Mouse (Mus musculus): ENCODE results near the gene Sema4g. TPM values are rescaled to one million over a fixed set of nuclear protein-coding genes. Genes with fewer than 3 reads are reported as not detected.
A peak's percentile ranks its signal among the peaks of the same experiment; 100 is the strongest.

Gene Sema4g
- total and polyA plus RNA-seq, 2 experiments = 58.5 to 566 TPM

DNA sequence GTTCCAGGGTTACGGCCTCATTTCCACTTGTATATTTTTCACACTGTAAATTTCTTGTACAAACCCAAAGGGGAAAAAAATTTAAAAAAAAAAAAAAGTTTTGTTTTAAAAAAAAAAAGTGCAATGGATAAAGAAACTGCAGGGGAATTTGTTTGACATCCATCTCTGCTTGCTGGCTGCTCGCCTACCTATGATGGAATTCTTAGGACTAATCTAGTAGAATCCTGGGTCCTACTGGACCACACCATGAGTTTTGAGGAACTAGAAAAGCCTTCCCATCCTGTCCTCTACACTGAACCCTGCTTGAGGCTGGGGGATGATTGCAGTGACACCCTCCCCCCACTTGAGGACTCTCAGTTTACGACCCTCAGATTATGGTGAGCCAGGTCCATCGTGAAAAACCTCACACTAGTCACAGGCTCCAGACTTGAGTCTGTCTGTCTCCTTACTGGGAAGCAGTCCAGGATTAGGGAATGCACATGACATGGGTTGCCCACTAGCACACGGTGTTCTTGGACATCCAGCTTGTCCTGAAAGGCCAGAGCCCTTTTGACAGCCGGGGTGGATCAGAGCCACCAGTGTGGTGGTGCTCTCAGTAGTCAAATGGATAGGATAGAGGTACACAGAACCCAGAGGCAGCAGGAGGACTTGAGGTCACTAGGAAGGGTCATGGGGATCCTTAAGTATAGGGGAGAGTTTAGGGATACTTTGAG, 38.2 kb downstream of the Sema4g start:
- H3K36me3 ChIP-seq (ENCODE audit: control insufficient read depth, insufficient read depth, low read length) = peaks cover 14% of the 10 kb centered on the region; the same call in 1 of the 2 replicates
- WGBS = 69% methylated on average over 6 of the region's 6 CpGs
- H3K4me1 ChIP-seq (ENCODE audit: control insufficient read depth, insufficient read depth, low read length) = no peaks in the 10 kb centered on the region; the same call in 1 of the 2 replicates
- no peak for DNase-seq (ENCODE audit: extremely low read depth, low read depth, low spot score)
- H3K4me3 ChIP-seq (ENCODE audit: insufficient read depth, low read depth, low read length) = no peak overlapping the region
- H3K27me3 ChIP-seq (ENCODE audit: control insufficient read depth, insufficient read depth, low read length) = no peaks in the 10 kb centered on the region
- H3K9ac ChIP-seq (ENCODE audit: low read depth, low read length) = no peak overlapping the region
- no peak overlapping the region for H3K27ac ChIP-seq (replicated peaks; ENCODE audit: insufficient read depth, low read depth, low read length)
- no peaks in the 10 kb centered on the region for H3K79me2 ChIP-seq (ENCODE audit: control insufficient read depth, insufficient read depth, low read length)
- TF ChIP-seq CTCF (IDR thresholded peaks at IDR 0.05; ENCODE audit: low read depth, low read length) (no peak), POLR2A (IDR thresholded peaks at IDR 0.05; ENCODE audit: extremely low read depth, insufficient read depth, low read length) (no peak)

DNA sequence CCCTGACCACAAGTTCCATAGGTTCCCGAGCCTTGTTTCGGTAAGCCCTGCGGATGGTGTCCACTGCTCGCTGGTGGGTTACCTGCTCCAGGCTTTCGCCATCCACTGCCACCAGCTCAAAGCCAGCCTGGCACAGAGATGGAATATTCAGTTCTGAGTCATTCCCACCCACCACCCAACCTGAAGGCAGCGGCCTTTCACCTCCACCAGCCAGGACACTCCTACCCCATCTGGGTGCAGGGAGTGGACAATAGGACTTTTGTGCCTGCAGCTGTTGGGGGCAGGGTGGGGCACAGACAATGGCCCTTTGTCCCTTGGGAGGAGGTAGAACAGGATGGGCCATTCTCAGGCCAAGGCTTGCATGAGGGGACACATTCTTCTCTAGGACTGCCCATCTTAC, 38.9 kb downstream of the Sema4g start:
- Histone ChIP-seq H3K36me3 (ENCODE audit: control insufficient read depth, insufficient read depth, low read length) (peaks cover 10% of the 10 kb centered on the region; the same call in 1 of the 2 replicates), H3K9ac (ENCODE audit: low read depth, low read length) (no peak overlapping the region), H3K27me3 (ENCODE audit: control insufficient read depth, insufficient read depth, low read length) (no peaks in the 10 kb centered on the region), H3K27ac (replicated peaks; ENCODE audit: insufficient read depth, low read depth, low read length) (no peak overlapping the region), H3K79me2 (ENCODE audit: control insufficient read depth, insufficient read depth, low read length) (no peaks in the 10 kb centered on the region), H3K4me3 (ENCODE audit: insufficient read depth, low read depth, low read length) (no peak overlapping the region), H3K4me1 (ENCODE audit: control insufficient read depth, insufficient read depth, low read length) (no peaks in the 10 kb centered on the region; the same call in 1 of the 2 replicates)
- WGBS = 93% methylated on average over 6 of the region's 6 CpGs
- TF ChIP-seq CTCF (IDR thresholded peaks at IDR 0.05; ENCODE audit: low read depth, low read length) (no peak), POLR2A (IDR thresholded peaks at IDR 0.05; ENCODE audit: extremely low read depth, insufficient read depth, low read length) (no peak)
- no peak for DNase-seq (ENCODE audit: extremely low read depth, low read depth, low spot score)

DNA sequence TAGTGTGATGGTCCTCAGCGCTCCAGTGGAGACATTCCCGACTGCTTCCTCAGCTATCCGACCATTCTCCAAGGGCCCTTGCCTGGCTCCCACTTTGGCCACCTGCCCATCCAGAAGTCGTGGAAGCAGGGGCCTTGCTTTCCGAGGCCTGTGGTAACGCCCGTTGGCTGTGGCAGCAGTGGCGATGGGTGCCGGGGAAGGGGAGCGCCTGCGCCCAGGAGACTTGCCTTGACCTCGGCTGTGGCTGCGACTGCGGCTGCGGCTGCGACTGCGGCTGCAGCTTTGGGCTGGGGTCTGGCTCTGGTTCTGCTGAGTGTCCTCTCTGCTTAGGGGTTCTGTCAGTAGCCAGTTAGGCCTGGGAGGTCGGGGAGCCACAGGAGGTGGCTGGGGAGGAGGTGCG, 39.8 kb downstream of the Sema4g start:
- no peak overlapping the region for H3K27ac ChIP-seq (replicated peaks; ENCODE audit: insufficient read depth, low read depth, low read length)
- H3K9ac ChIP-seq (ENCODE audit: low read depth, low read length) = no peak overlapping the region
- H3K4me1 ChIP-seq (ENCODE audit: control insufficient read depth, insufficient read depth, low read length) = no peaks in the 10 kb centered on the region; the same call in 1 of the 2 replicates
- H3K4me3 ChIP-seq (ENCODE audit: insufficient read depth, low read depth, low read length) = no peak overlapping the region
- no peaks in the 10 kb centered on the region for H3K79me2 ChIP-seq (ENCODE audit: control insufficient read depth, insufficient read depth, low read length)
- no peaks in the 10 kb centered on the region for H3K27me3 ChIP-seq (ENCODE audit: control insufficient read depth, insufficient read depth, low read length)
- peaks cover 10% of the 10 kb centered on the region; the same call in 1 of the 2 replicates for H3K36me3 ChIP-seq (ENCODE audit: control insufficient read depth, insufficient read depth, low read length)
- 76% methylated on average over 19 of the region's 19 CpGs for WGBS
- TF ChIP-seq POLR2A (IDR thresholded peaks at IDR 0.05; ENCODE audit: extremely low read depth, insufficient read depth, low read length) (no peak), CTCF (IDR thresholded peaks at IDR 0.05; ENCODE audit: low read depth, low read length) (no peak)
- no peak for DNase-seq (ENCODE audit: extremely low read depth, low read depth, low spot score)

DNA sequence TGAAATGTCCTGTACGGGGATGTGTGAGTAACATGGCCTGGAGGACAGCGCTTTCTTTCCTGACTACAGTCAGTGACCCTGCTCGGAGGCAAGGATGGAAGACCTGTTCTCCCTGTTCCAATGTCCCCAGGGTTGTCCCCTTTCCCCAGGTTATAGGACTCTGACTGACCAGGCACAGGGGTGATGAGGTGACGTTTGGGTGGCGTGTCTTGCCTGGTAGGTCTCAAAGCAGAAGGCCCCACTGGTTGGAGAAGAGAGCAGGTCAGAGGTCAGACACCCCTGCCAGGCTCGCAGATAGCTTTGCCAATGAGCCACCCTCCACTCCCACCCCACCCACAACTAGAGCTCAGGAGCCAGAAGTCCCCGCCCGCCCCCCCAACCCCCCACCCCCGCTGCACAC, 40.7 kb downstream of the Sema4g start:
- no peak overlapping the region for H3K9ac ChIP-seq (ENCODE audit: low read depth, low read length)
- no peaks in the 10 kb centered on the region for H3K79me2 ChIP-seq (ENCODE audit: control insufficient read depth, insufficient read depth, low read length)
- no peak for TF ChIP-seq POLR2A (IDR thresholded peaks at IDR 0.05; ENCODE audit: extremely low read depth, insufficient read depth, low read length)
- no peak for TF ChIP-seq CTCF (IDR thresholded peaks at IDR 0.05; ENCODE audit: low read depth, low read length)
- H3K4me3 ChIP-seq (ENCODE audit: insufficient read depth, low read depth, low read length) = no peak overlapping the region
- no peak for DNase-seq (ENCODE audit: extremely low read depth, low read depth, low spot score)
- no peak overlapping the region for H3K27ac ChIP-seq (replicated peaks; ENCODE audit: insufficient read depth, low read depth, low read length)
- peaks cover 10% of the 10 kb centered on the region; the same call in 1 of the 2 replicates for H3K36me3 ChIP-seq (ENCODE audit: control insufficient read depth, insufficient read depth, low read length)
- no peaks in the 10 kb centered on the region; the same call in 1 of the 2 replicates for H3K4me1 ChIP-seq (ENCODE audit: control insufficient read depth, insufficient read depth, low read length)
- no peaks in the 10 kb centered on the region for H3K27me3 ChIP-seq (ENCODE audit: control insufficient read depth, insufficient read depth, low read length)
- WGBS = 51% methylated on average over 9 of the region's 9 CpGs

DNA sequence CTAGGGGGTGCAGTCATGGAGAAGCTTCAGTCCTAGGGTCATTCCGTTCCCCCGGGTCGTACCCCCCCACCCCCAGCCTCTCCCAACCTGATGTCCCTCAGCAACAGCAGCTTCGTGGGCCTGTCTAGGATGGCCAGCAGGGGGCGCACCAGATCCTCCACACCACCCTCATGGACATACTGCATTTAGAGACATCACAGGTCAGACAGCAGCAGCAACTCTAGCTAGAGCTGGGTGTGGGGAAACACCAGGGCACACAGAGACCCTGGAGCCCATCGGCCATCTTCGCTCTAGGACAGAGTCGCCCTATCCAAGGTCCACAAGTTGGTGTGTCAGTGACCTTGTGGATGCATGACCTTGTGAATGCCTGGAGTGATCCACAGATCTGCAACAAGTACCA, 41.2 kb downstream of the Sema4g start:
- WGBS = 15% methylated on average over 8 of the region's 8 CpGs
- DNase-seq (ENCODE audit: extremely low read depth, low read depth, low spot score) = no peak
- Histone ChIP-seq H3K79me2 (ENCODE audit: control insufficient read depth, insufficient read depth, low read length) (no peaks in the 10 kb centered on the region), H3K9ac (ENCODE audit: low read depth, low read length) (no peak overlapping the region), H3K4me1 (ENCODE audit: control insufficient read depth, insufficient read depth, low read length) (no peaks in the 10 kb centered on the region; the same call in 1 of the 2 replicates), H3K27me3 (ENCODE audit: control insufficient read depth, insufficient read depth, low read length) (no peaks in the 10 kb centered on the region), H3K4me3 (ENCODE audit: insufficient read depth, low read depth, low read length) (no peak overlapping the region), H3K36me3 (ENCODE audit: control insufficient read depth, insufficient read depth, low read length) (peaks cover 10% of the 10 kb centered on the region; the same call in 1 of the 2 replicates), H3K27ac (replicated peaks; ENCODE audit: insufficient read depth, low read depth, low read length) (no peak overlapping the region)
- TF ChIP-seq POLR2A (IDR thresholded peaks at IDR 0.05; ENCODE audit: extremely low read depth, insufficient read depth, low read length) = no peak
- TF ChIP-seq CTCF (IDR thresholded peaks at IDR 0.05; ENCODE audit: low read depth, low read length) = peak; percentile 91
